ENCODE assay signal across 9 mouse cellular contexts in the genomic region with DNA sequence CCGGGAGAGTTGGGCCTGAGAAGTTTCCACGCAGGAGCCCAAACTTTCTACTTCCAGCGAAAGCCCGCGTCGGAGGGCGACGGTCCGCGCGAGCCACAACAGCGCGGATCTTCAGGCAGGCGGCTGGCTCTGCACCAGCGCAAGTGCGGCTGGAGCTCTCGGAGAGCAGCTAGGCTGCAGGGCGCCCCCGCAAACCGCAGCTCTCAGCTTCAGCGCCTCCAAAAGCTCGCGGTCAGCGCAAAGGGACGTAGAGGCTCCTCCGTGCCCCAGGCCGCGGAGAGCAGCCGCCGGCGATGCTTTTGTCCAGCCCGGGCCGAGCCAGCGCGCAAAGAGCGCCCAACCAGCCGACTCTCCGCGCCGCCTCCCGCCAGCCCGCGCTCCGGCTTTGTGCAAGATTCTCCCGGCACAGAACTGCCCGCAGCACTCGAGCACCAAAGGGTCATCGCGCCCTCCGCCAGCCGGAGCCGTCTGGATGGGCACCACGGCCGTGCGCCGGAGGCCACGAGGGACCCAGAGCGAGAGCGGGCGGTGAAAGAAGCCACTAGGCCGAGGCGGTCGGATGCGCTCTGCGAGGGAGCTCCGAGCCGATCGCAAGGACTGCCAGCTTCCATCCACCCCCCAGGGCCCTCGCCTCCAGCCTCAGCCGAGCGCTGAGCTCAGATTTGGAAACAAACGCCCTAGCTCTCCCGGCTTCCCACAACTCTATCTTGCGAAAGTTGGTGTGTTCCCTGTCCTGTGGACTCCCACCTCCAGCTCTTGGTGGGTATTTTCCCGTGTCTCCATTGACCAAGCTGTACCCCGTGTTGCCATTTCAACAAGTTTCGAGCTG. TPM values are rescaled to one million over a fixed set of nuclear protein-coding genes. Genes with fewer than 3 reads are reported as not detected.
DNase-seq lines count a peak whose midpoint lies in the region; ATAC-seq and TF ChIP-seq lines count a peak whose summit lies in the region.
"Had no signal": no experiment of that assay in that cellular context is flagged by ENCODE, and none has a peak within 500 bp of the region (broad histone marks: within the 10 kb centered on the region; RNA-seq: fewer than 3 reads in every experiment).

No protein-coding gene starts in this region.

- peaks cover 91% of the 10 kb centered on the region for H3K27me3 ChIP-seq in intestine, embryonic 15.5 days (replicated peaks)
- H3K27me3 ChIP-seq in myocyte (ENCODE audit: control insufficient read depth, insufficient read depth, insufficient read length), result peaks cover 7% of the 10 kb centered on the region

- H3ac ChIP-seq in myocyte (ENCODE audit: control insufficient read depth, insufficient read length), result peak overlapping the region; percentile 4

- WGBS in intestine, embryonic 15.5 days, result under 1% methylated on average over 77 of the region's 77 CpGs

- no peaks in the 10 kb centered on the region for H3K36me3 ChIP-seq in intestine, embryonic 15.5 days
- H3K36me3 ChIP-seq in myocyte (ENCODE audit: control insufficient read depth, insufficient read depth), result no peaks in the 10 kb centered on the region

- peak; percentile 50 for ATAC-seq in intestine, embryonic 15.5 days
- ATAC-seq in megakaryocyte progenitor cell, adult 5-6 weeks (replicated peaks; ENCODE audit: poor library complexity), result no peak
- no peak for ATAC-seq in monocyte, adult 5-6 weeks (replicated peaks; ENCODE audit: insufficient number of reproducible peaks, low FRiP score, low TSS enrichment, poor library complexity, severe bottlenecking)

- peak overlapping the region; percentile 60 for H3K4me2 ChIP-seq in intestine, embryonic 15.5 days (replicated peaks)
- H3K4me2 ChIP-seq in myocyte (ENCODE audit: low read depth), result peak overlapping the region; percentile 75

- H3K4me3 ChIP-seq in embryonic fibroblast, embryonic 13.5 days (ENCODE audit: insufficient read depth, low read length), result peak overlapping the region; percentile 15
- H3K4me3 ChIP-seq in intestine, embryonic 15.5 days (replicated peaks), result peak overlapping the region; percentile 29
- H3K4me3 ChIP-seq in myocyte, result peak overlapping the region; percentile 16

- TF ChIP-seq POLR2A in embryonic fibroblast, embryonic 13.5 days (IDR thresholded peaks at IDR 0.05; ENCODE audit: low read depth, low read length), result no peak
- TF ChIP-seq POLR2A in myocyte (IDR thresholded peaks at IDR 0.05; ENCODE audit: insufficient read length, low read depth), result no peak

- H3K9me3 ChIP-seq in intestine, embryonic 15.5 days, result no peaks in the 10 kb centered on the region

- H3K4me1 ChIP-seq in embryonic fibroblast, embryonic 13.5 days (ENCODE audit: control insufficient read depth, insufficient read depth, low read length), result 0 out of 2 replicates have a peak, but pooled peaks cover 6% of the 10 kb centered on the region
- H3K4me1 ChIP-seq in intestine, embryonic 15.5 days (replicated peaks), result peaks cover 25% of the 10 kb centered on the region

- DNase-seq in kidney, postnatal 10 days, result peak; percentile 68
- DNase-seq in kidney, adult 9 months, result no peak
- peak; percentile 69 for DNase-seq in ZHBTc4 (ENCODE audit: low read depth, low spot score)

- no peak overlapping the region for H3K27ac ChIP-seq in embryonic fibroblast, embryonic 13.5 days (ENCODE audit: insufficient read depth, low read length)
- H3K27ac ChIP-seq in intestine, embryonic 15.5 days, result no peak overlapping the region

- H3K9ac ChIP-seq in intestine, embryonic 15.5 days, result 0 out of 2 replicates have a peak overlapping the region, but pooled peaks have one; percentile 21

- H3K79me2 ChIP-seq in myocyte (ENCODE audit: control insufficient read depth, insufficient read depth), result no peaks in the 10 kb centered on the region

- TF ChIP-seq CTCF in embryonic fibroblast, embryonic 13.5 days (IDR thresholded peaks at IDR 0.05; ENCODE audit: borderline replicate concordance, insufficient read depth, low read length), result no peak

TF ChIP-seq in myocyte, 11 proteins besides CTCF, POLR2A, EP300 and RAD21:
- TF ChIP-seq MYOG (IDR thresholded peaks at IDR 0.05; ENCODE audit: control insufficient read depth in 1 of 3, insufficient read depth in 1 of 3, insufficient read length in 2 of 3, low read depth in 2 of 3) (peak in 1 of 3 experiments; percentile 4), USF1 (IDR thresholded peaks at IDR 0.05; ENCODE audit: low read depth) (no peak), TCF3 (IDR thresholded peaks at IDR 0.05; ENCODE audit: insufficient read length, low read depth) (no peak), E2F4 (IDR thresholded peaks at IDR 0.05; ENCODE audit: insufficient read depth) (no peak), MAX (IDR thresholded peaks at IDR 0.05; ENCODE audit: low read depth) (no peak), MYOD1 (IDR thresholded peaks at IDR 0.05; ENCODE audit: control insufficient read depth in 1 of 3, insufficient read length in 2 of 3, low read depth in 2 of 3) (peak in 1 of 3 experiments; percentile 35), REST (IDR thresholded peaks at IDR 0.05; ENCODE audit: insufficient read depth, insufficient read length) (no peak)
TF ChIP-seq in myocyte: peak in this region for 2.

RNA-seq across cellular contexts. Expression of a gene that starts 7.6 kb away (rescaled TPM):
- 1.8 and 2.2 TPM in 2 replicates for polyA plus RNA-seq in embryonic fibroblast, embryonic 13.5 days (2011; ENCODE audit: insufficient read length, low read depth, missing spikeins)
- 2.3 and 2.8 TPM in 2 replicates for polyA plus RNA-seq in intestine, embryonic 15.5 days (2015; fragmentation: Nextera tagmentation; extraction: Ambion mirVana)
- 0.37 TPM for polyA plus RNA-seq in myocyte (2012; fragmentation: generic; extraction: Trizol)
- total RNA-seq in megakaryocyte progenitor cell, adult 5-6 weeks (2015), result not detected in 2 replicates
- not detected in 2 replicates for total RNA-seq in megakaryocyte progenitor cell, adult 5-6 weeks (2017)
- not detected in 3 replicates for total RNA-seq in monocyte, adult 5-6 weeks (2017)
- total RNA-seq: neutrophil, adult 5-6 weeks had no signal
